Mouse (Mus musculus) adrenal gland, adult 10 weeks (tissue): ENCODE measurements around the gene Adgrl2. TPM values are rescaled to one million over a fixed set of nuclear protein-coding genes. Genes with fewer than 3 reads are reported as not detected.

Experiments used
- polyA plus RNA-seq: library from polyadenylated mRNA; stranded (reverse); fragments of 350-450 nt; fragmentation: Illumina TruSeq; extraction: RNeasy Lipid Tissue Mini Kit (QIAGEN cat#74804); gene quantifications from one replicate; pipeline ENCODE4 v1.2.3, GENCODE M21; 2014; ENCODE audit warnings: low read depth, low replicate concordance

Adgrl2 gene
- 69.3 TPM for polyA plus RNA-seq

DNA sequence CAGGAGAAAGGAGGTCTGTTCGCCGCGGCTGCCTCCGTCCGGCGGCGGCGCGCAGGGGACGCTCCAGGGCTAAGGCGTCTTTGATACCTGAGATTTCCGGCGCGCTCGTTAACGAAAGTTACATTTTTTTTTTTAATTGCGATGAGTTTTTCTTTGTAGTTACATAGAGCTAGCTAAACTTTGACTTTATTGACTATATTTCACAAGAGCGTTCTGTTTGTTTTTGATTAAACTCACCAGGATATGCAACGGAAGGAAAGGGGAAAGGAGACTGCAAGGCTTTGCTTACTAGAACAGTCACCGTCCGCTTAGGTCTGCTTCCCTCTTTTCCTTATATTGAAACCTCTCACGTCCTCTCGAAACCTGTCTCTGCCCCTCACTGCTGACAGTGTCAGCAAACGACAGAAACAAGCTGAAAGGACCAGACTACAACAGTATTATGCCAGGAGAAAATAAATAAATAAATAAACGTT, at the start of gene Adgrl2:
Adgrl2 (minus strand) TSS at position 25 of the 473 bp plus-strand sequence.

